Mouse (Mus musculus): ENCODE measurements at regions not wholly inside any gene's neighbourhood (a gene's known extent, or its start where the extent isn't known, plus 50 kb on each side); places are given as distances from the start of the nearest gene placed in this dataset.

- Histone ChIP-seq H3K4me2 (no peak overlapping the region), H3K9ac (ENCODE audit: low read depth, low read length) (no peak overlapping the region), H3K27me3 (ENCODE audit: control insufficient read depth, insufficient read depth, low read length) (no peaks in the 10 kb centered on the region), H3K27ac (ENCODE audit: low read depth, low read length) (no peak overlapping the region), H3K4me3 (ENCODE audit: low read depth, low read length) (no peak overlapping the region), H3K36me3 (ENCODE audit: control insufficient read depth, insufficient read depth, low read length) (no peaks in the 10 kb centered on the region), H3K9me3 (replicated peaks; ENCODE audit: control insufficient read depth, low read length) (no peaks in the 10 kb centered on the region; the same call in 1 of the 2 replicates), H3K4me1 (ENCODE audit: control insufficient read depth, insufficient read depth, low read length) (no peaks in the 10 kb centered on the region)
- ATAC-seq (replicated peaks; ENCODE audit: insufficient number of reproducible peaks, low FRiP score, low TSS enrichment), result no peak
- WGBS (ENCODE audit: insufficient replicate concordance), result 87% methylated on average over 5 of the region's 5 CpGs
These were observed 152.2 kb upstream of the Nckap5 start for GRCm38 (mm10) chr1:126982805-126983204.

DNA sequence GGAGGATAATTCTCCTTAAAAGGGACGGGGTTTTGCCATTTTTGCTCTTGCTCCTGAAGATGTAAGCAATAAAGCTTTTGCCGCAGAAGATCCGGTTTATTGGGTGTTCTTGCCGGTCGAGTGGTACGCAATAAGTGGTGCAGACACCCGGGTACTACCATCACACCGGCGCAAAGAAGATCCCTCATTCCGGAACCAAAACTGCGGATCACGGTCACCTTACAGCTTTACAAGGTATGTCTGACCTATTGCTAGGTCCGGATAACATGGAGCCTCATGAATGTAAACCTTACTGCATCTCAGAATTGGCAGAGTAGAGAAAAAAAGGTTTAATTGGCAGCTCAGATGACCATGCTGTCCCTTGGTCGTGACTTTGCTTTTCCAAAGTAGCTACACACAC lies 149.7 kb upstream of the Nckap5 start:
- Histone ChIP-seq H3K4me2 (no peak overlapping the region), H3K9me3 (replicated peaks; ENCODE audit: control insufficient read depth, low read length) (no peaks in the 10 kb centered on the region; the same call in 1 of the 2 replicates), H3K27me3 (ENCODE audit: control insufficient read depth, insufficient read depth, low read length) (no peaks in the 10 kb centered on the region), H3K27ac (ENCODE audit: low read depth, low read length) (no peak overlapping the region), H3K9ac (ENCODE audit: low read depth, low read length) (no peak overlapping the region), H3K4me3 (ENCODE audit: low read depth, low read length) (no peak overlapping the region), H3K36me3 (ENCODE audit: control insufficient read depth, insufficient read depth, low read length) (no peaks in the 10 kb centered on the region), H3K4me1 (ENCODE audit: control insufficient read depth, insufficient read depth, low read length) (no peaks in the 10 kb centered on the region)
- WGBS (ENCODE audit: insufficient replicate concordance), result 88% methylated on average over 14 of the region's 14 CpGs
- no peak for ATAC-seq (replicated peaks; ENCODE audit: insufficient number of reproducible peaks, low FRiP score, low TSS enrichment)

DNA sequence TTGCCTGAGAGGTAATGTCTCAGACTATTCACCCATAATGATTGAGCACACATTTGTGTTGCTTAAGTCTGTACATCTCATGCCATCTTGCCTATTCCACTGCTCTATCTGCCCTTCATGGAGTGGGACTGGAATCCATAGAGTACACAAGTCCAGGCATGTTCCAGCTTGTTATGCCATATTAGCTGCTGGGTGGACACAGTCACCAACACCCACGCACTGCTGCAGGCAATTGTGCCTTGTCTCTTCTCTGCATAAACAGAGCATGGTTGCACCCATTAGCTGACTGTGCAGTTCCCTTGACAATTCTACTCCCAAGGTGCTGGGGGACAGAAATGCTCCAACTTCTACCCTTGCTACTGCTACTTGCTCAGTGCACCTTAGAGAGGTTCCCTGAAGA lies 143.3 kb upstream of the Nckap5 start:
- Histone ChIP-seq H3K4me3 (ENCODE audit: low read depth, low read length) (no peak overlapping the region), H3K27ac (ENCODE audit: low read depth, low read length) (no peak overlapping the region), H3K9ac (ENCODE audit: low read depth, low read length) (no peak overlapping the region), H3K9me3 (replicated peaks; ENCODE audit: control insufficient read depth, low read length) (no peaks in the 10 kb centered on the region), H3K4me1 (ENCODE audit: control insufficient read depth, insufficient read depth, low read length) (no peaks in the 10 kb centered on the region), H3K36me3 (ENCODE audit: control insufficient read depth, insufficient read depth, low read length) (no peaks in the 10 kb centered on the region), H3K4me2 (no peak overlapping the region), H3K27me3 (ENCODE audit: control insufficient read depth, insufficient read depth, low read length) (no peaks in the 10 kb centered on the region)
- ATAC-seq (replicated peaks; ENCODE audit: insufficient number of reproducible peaks, low FRiP score, low TSS enrichment), result no peak
- WGBS (ENCODE audit: insufficient replicate concordance), result 78% methylated on average over 1 of the region's 1 CpGs

- Histone ChIP-seq H3K9ac (ENCODE audit: low read depth, low read length) (no peak overlapping the region), H3K27me3 (ENCODE audit: control insufficient read depth, insufficient read depth, low read length) (no peaks in the 10 kb centered on the region)
- 75% methylated on average over 10 of the region's 10 CpGs for WGBS (ENCODE audit: insufficient replicate concordance)
These were observed 141.3 kb upstream of the Nckap5 start for GRCm38 (mm10) chr1:126971777-126972421.

DNA sequence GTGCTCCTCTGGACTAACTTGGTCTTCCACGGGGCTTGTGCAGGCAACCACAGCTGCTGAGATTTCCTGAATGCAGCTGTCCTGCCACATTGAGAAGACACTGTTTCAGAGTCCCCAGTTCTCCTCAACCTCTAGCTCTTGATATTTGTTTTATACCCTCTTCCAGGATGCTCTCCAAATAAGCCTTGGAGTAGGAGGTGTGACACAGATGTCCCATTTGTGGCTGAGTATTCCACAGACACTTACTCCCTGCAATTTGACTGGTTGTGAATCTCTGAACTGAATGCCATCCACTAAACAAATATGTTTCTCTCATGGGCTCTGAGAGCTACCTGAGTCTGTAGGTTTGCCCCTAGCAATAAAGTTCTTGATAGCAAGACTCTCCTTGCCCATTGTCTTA lies 140.5 kb upstream of the Nckap5 start:
- WGBS (ENCODE audit: insufficient replicate concordance), result 81% methylated on average over 1 of the region's 1 CpGs
- no peak for ATAC-seq (replicated peaks; ENCODE audit: insufficient number of reproducible peaks, low FRiP score, low TSS enrichment)
- Histone ChIP-seq H3K36me3 (ENCODE audit: control insufficient read depth, insufficient read depth, low read length) (no peaks in the 10 kb centered on the region), H3K4me2 (no peak overlapping the region), H3K4me3 (ENCODE audit: low read depth, low read length) (no peak overlapping the region), H3K27ac (ENCODE audit: low read depth, low read length) (no peak overlapping the region), H3K27me3 (ENCODE audit: control insufficient read depth, insufficient read depth, low read length) (no peaks in the 10 kb centered on the region), H3K9me3 (replicated peaks; ENCODE audit: control insufficient read depth, low read length) (no peaks in the 10 kb centered on the region), H3K9ac (ENCODE audit: low read depth, low read length) (no peak overlapping the region), H3K4me1 (ENCODE audit: control insufficient read depth, insufficient read depth, low read length) (no peaks in the 10 kb centered on the region)

More at GRCm38 (mm10) chr1:126971777-126972421, 141.3 kb upstream of the Nckap5 start:
- no peak for ATAC-seq (replicated peaks; ENCODE audit: insufficient number of reproducible peaks, low FRiP score, low TSS enrichment)
- H3K4me1 ChIP-seq (ENCODE audit: control insufficient read depth, insufficient read depth, low read length), result no peaks in the 10 kb centered on the region
- H3K27ac ChIP-seq (ENCODE audit: low read depth, low read length), result no peak overlapping the region
- H3K36me3 ChIP-seq (ENCODE audit: control insufficient read depth, insufficient read depth, low read length), result no peaks in the 10 kb centered on the region
- no peaks in the 10 kb centered on the region for H3K9me3 ChIP-seq (replicated peaks; ENCODE audit: control insufficient read depth, low read length)
- no peak overlapping the region for H3K4me2 ChIP-seq
- no peak overlapping the region for H3K4me3 ChIP-seq (ENCODE audit: low read depth, low read length)

GRCm38 (mm10) chr1:126966394-126966793 lies 135.8 kb upstream of the Nckap5 start:
- no peak for ATAC-seq (replicated peaks; ENCODE audit: insufficient number of reproducible peaks, low FRiP score, low TSS enrichment)
- Histone ChIP-seq H3K36me3 (ENCODE audit: control insufficient read depth, insufficient read depth, low read length) (no peaks in the 10 kb centered on the region), H3K4me3 (ENCODE audit: low read depth, low read length) (no peak overlapping the region)

DNA sequence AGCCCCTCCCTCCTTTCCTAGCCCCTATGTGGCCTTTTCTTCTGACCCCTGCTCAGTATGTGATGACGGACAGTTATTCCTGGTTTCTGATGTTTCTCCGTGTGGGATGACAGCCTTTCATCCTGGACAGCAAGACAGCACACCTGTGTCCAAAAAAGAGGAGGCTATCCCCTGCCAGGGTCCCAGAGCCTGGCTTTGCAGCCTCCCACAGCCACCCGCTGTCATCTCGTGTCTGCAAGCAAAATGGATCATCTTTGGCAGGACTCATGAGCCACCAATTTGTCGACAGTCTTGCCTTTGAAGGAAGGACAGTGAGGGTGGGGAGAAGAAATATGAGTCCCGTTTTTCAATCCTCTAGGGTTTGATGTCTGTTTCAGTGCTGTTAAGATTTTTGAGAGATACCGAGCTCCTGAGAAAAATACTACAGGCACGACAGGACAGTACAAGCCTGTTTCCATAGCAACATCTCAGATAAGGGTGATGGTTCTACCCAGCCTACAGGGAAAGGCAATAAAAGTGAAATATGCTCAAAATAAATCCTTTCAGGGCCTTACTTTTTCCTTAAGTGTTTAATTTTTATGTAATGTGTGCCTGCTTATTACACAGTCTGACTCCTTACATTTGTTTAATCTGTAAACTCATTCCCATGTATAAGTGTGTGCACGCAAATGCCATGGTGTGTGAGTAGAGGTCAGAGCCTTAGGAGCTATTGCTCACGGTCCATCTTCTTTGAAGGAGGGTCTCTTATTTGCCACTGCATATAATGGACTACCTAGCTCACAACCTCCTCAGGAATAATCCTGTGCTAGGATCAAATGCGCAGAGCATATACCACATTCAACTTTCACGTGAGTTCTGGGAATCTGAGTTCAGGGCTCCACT lies 125.5 kb upstream of the Nckap5 start:
- Histone ChIP-seq H3K9ac (ENCODE audit: low read depth, low read length) (no peak overlapping the region), H3K4me3 (ENCODE audit: low read depth, low read length) (no peak overlapping the region), H3K9me3 (replicated peaks; ENCODE audit: control insufficient read depth, low read length) (no peaks in the 10 kb centered on the region; the same call in 1 of the 2 replicates), H3K4me1 (ENCODE audit: control insufficient read depth, insufficient read depth, low read length) (no peaks in the 10 kb centered on the region), H3K27ac (ENCODE audit: low read depth, low read length) (no peak overlapping the region), H3K4me2 (no peak overlapping the region), H3K36me3 (ENCODE audit: control insufficient read depth, insufficient read depth, low read length) (no peaks in the 10 kb centered on the region), H3K27me3 (ENCODE audit: control insufficient read depth, insufficient read depth, low read length) (no peaks in the 10 kb centered on the region)
- WGBS (ENCODE audit: insufficient replicate concordance), result 66% methylated on average over 12 of the region's 12 CpGs
- ATAC-seq (replicated peaks; ENCODE audit: insufficient number of reproducible peaks, low FRiP score, low TSS enrichment), result no peak

More at GRCm38 (mm10) chr1:126966394-126966793, 135.8 kb upstream of the Nckap5 start:
- no peak overlapping the region for H3K27ac ChIP-seq (ENCODE audit: low read depth, low read length)
- no peak overlapping the region for H3K4me2 ChIP-seq
- no peaks in the 10 kb centered on the region for H3K27me3 ChIP-seq (ENCODE audit: control insufficient read depth, insufficient read depth, low read length)
- no peaks in the 10 kb centered on the region for H3K4me1 ChIP-seq (ENCODE audit: control insufficient read depth, insufficient read depth, low read length)
- no peak overlapping the region for H3K9ac ChIP-seq (ENCODE audit: low read depth, low read length)
- no peaks in the 10 kb centered on the region for H3K9me3 ChIP-seq (replicated peaks; ENCODE audit: control insufficient read depth, low read length)

- no peak for ATAC-seq (replicated peaks; ENCODE audit: insufficient number of reproducible peaks, low FRiP score, low TSS enrichment)
- Histone ChIP-seq H3K36me3 (ENCODE audit: control insufficient read depth, insufficient read depth, low read length) (no peaks in the 10 kb centered on the region), H3K4me2 (no peak overlapping the region), H3K4me3 (ENCODE audit: low read depth, low read length) (no peak overlapping the region), H3K27ac (ENCODE audit: low read depth, low read length) (no peak overlapping the region), H3K9me3 (replicated peaks; ENCODE audit: control insufficient read depth, low read length) (no peaks in the 10 kb centered on the region), H3K9ac (ENCODE audit: low read depth, low read length) (no peak overlapping the region), H3K27me3 (ENCODE audit: control insufficient read depth, insufficient read depth, low read length) (no peaks in the 10 kb centered on the region), H3K4me1 (ENCODE audit: control insufficient read depth, insufficient read depth, low read length) (no peaks in the 10 kb centered on the region)
- 77% methylated on average over 1 of the region's 1 CpGs for WGBS (ENCODE audit: insufficient replicate concordance)
These were observed 117.3 kb upstream of the Nckap5 start for GRCm38 (mm10) chr1:126947860-126948259.
